Mouse (Mus musculus): ENCODE data around the gene Zc3h4. TPM values are rescaled to one million over a fixed set of nuclear protein-coding genes. Genes with fewer than 3 reads are reported as not detected.

The Zc3h4 gene
- total RNA-seq, 4 experiments from 2014 or later = 23.1 to 28.9 (median 26.7) TPM

- DNase-seq (ENCODE audit: low spot score in 2 of 2) = peak; percentile 94 to 97
Measured at GRCm38 (mm10) chr7:16399820-16400688, 656 bp upstream of the Zc3h4 start.

GRCm38 (mm10) chr7:16401991-16402431 lies 1.3 kb downstream of the Zc3h4 start:
- no peak for DNase-seq (ENCODE audit: low spot score in 2 of 2)

GRCm38 (mm10) chr7:16402449-16402848 lies 1.7 kb downstream of the Zc3h4 start:
- DNase-seq (ENCODE audit: low spot score in 2 of 2) = no peak

- DNase-seq (ENCODE audit: low spot score in 2 of 2) = no peak
Measured at GRCm38 (mm10) chr7:16402968-16403948, 2.5 kb downstream of the Zc3h4 start.

GRCm38 (mm10) chr7:16404315-16405072 lies 3.8 kb downstream of the Zc3h4 start:
- no peak for DNase-seq (ENCODE audit: low spot score in 2 of 2)

GRCm38 (mm10) chr7:16405073-16405455 lies 4.4 kb downstream of the Zc3h4 start:
- peak; percentile 37 to 60 for DNase-seq (ENCODE audit: low spot score in 2 of 2)

- DNase-seq (ENCODE audit: low spot score in 2 of 2) = peak; percentile 63 to 71
Measured at GRCm38 (mm10) chr7:16405516-16406351, 5.0 kb downstream of the Zc3h4 start.

GRCm38 (mm10) chr7:16406978-16407377 lies 6.3 kb downstream of the Zc3h4 start:
- DNase-seq (ENCODE audit: low spot score in 2 of 2) = no peak

GRCm38 (mm10) chr7:16411100-16411499 lies 10.4 kb downstream of the Zc3h4 start:
- DNase-seq (ENCODE audit: low spot score in 2 of 2) = no peak

- no peak for DNase-seq (ENCODE audit: low spot score in 2 of 2)
Measured at GRCm38 (mm10) chr7:16412220-16412896, 11.6 kb downstream of the Zc3h4 start.

GRCm38 (mm10) chr7:16412930-16413329 lies 12.2 kb downstream of the Zc3h4 start:
- DNase-seq (ENCODE audit: low spot score in 2 of 2) = no peak

GRCm38 (mm10) chr7:16415426-16415825 lies 14.7 kb downstream of the Zc3h4 start:
- no peak for DNase-seq (ENCODE audit: low spot score in 2 of 2)

GRCm38 (mm10) chr7:16417141-16417771 lies 16.5 kb downstream of the Zc3h4 start:
- no peak for DNase-seq (ENCODE audit: low spot score in 2 of 2)

- DNase-seq (ENCODE audit: low spot score in 2 of 2) = no peak
Measured at GRCm38 (mm10) chr7:16418713-16419112, 18.0 kb downstream of the Zc3h4 start.

GRCm38 (mm10) chr7:16420493-16421118 lies 19.9 kb downstream of the Zc3h4 start:
- DNase-seq (ENCODE audit: low spot score in 2 of 2) = no peak

GRCm38 (mm10) chr7:16422222-16422856 lies 21.6 kb downstream of the Zc3h4 start:
- DNase-seq (ENCODE audit: low spot score in 2 of 2) = no peak

- DNase-seq (ENCODE audit: low spot score in 2 of 2) = no peak
Measured at GRCm38 (mm10) chr7:16423731-16424130, 23.0 kb downstream of the Zc3h4 start.

- no peak for DNase-seq (ENCODE audit: low spot score in 2 of 2)
Measured at GRCm38 (mm10) chr7:16425721-16426120, 25.0 kb downstream of the Zc3h4 start.
